Mouse (Mus musculus) urinary bladder, postnatal 36 days (tissue): ENCODE results near the gene Slc34a2.

Experiments
- DNase-seq, 2 experiments: peaks; one replicate each; pipeline ENCODE4 v3.0.0; 2022; ENCODE audit warnings: low spot score in 2 of 2, mixed read lengths in 1 of 2

The Slc34a2 gene

DNA sequence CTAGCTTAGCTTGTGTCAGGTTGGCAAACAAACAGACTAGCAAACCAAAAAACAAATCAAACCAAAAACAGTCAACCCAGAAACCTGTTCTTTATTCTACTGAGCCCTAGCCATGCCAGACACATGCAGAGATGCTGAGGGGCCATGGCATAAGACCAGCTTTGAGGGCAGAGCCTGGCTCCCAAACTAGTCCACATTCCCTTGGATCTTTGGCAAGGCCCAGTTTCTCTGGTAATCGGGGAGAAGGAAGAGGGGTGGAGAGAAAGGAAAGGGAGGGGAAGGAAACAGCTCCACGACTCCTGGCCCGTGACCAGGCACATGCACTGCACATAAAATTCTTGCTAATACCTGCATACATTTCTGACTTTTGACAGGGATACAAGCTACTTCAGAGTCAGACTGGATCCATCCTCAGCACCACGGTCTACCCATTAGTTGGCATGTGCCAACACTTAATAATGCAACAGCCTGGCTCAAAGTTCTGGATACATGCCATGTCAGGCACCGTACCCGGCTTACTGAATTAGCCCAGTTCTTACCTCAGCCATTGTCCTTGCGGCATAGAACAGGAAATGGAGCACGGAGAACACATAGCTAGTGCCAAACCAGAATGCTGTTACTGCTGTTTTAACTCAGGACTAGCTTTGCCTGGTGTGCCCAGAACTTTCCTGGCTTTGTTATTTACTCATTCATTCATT, 12.5 kb upstream of the Slc34a2 start:
- DNase-seq = peak in 1 of 2 experiments; percentile 33

DNA sequence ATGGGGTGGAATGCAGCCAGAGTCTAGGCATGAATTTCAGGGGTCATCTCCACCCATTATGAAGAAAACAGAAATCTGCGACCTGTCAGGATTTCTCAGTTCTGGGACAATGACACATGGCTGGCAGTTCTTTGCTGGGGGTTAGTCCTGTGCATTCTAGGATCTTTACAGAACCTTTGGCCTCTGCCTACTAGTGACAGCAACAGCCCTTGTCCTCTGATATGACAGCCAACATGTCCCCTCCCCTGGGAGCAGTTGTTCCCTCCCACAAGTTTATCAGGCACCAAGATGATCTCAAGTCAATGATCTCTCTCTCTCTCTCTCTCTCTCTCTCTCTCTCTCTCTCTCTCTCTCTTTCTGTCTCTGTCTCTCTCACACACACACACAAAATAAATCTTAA, 6.5 kb upstream of the Slc34a2 start:
- DNase-seq = no peak

DNA sequence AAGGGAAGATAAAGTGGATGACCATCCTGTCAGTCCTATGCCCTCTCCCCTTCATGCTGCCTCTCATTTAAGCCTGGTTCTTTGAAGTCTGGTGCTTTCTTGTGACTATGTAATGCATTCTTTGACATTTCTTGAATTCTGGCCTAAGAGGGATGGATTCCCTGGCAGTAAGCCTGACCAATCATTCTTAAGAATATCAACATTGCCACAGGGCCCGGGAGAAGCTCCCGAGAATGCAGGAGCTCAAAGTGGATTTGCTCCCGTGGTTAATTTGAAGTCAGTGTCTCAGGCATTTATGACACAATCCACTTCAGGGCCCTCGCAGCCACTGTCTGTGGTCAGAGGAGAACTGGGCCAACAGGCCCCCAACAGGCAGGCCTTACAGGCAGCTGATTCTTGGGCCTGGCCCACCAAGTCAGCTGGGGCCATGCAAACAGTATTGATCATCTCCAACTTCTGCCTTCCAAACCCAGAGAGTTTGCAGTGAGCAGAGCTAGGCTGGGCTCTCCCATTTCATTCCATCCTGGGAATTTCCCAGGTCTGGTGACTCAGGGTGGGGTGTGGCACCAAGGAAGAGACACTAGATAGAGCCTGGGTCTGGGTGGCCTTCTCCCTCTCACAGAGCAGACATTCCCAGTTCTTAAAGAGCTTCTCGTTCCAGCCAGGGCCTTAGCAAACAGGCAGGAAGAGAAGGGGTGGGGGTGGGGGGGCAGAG, 4.3 kb downstream of the Slc34a2 start:
- DNase-seq = peak in 1 of 2 experiments; percentile 4

DNA sequence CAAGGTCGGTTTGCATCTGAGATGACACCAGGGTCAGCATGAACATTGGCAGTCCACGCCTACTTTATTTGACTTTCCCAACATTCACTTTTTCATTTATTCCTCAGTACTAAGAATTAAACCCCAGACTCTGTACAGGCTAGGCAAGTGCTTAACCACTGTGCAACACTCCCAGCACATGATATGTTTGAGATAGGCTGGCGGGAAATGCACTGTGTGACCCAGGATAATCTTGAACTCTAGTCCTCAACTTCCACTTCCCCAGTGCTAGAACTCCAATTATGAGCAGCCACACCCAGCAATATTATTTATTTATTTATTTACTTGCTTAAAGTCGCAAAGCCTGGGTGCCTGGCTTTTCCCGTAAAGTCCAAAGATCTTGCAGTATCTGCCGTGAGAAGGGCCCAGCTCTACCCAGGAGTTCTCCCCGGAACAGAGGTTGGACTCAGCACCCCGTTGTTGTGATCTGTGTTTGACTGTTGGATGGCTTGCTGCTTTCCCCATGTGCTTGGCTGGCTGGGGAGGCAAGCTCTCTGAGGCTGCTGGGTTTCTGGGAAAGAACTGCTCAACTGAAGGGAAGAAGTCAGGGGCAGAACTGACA, 5.0 kb downstream of the Slc34a2 start:
- no peak for DNase-seq

DNA sequence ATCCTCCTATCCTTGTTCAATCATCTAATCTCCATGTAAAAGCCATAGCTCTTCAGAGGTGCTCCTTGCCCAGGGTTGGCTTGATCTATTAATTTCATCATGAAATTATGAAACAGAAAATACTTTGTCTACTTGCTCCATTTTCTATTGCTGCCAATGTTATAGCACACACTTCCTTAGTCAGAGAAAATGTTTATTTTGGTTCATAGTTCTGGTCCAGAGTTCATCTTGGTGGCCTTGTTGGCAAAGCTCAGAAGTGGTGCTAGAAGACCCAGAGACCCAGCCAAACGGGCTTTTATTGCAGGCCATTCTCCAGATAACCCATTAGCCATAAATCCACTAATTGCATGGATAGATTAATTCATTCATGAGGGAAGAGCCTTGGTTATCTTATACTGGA, 5.8 kb downstream of the Slc34a2 start:
- DNase-seq = peak in 1 of 2 experiments; percentile 7

DNA sequence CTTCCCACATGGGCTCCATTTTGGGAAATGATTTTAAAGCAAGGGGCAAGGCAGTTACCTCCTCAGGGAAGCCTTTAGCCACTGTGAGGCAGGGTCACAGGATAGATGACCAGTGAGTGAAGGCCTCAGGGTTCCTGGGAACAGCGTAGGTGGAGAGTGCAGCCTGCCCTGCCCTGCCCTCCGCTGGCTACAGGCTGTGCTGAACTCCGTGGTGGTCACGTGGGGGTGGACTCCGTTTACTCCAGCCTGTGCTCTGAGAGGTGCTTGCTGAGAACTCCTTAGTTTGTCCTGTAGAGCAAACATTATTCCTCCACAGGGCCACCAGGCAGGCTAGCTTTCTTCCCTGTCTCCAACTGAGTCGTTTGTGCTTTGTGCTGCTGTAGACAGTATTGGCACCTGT, 10.1 kb downstream of the Slc34a2 start:
- DNase-seq = no peak

DNA sequence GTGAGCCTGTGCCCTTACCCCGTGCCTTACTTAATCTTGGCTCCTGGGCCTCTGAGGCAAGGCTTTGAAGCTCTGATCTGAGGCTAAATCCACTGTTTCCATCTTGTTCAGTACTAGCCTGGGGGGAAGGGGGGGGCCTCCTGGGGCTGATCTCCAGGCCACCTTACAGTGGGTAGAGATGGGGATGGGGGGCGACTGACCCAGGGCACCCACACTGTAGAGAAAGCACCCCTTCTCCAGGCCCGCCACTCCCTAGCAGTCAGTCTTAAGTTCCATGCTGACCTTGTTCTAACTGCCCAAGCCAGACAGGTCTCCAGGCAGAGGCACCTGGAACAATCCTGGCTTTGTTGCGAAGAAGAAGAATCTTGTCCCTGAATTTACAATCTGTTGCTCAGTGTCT, 10.7 kb downstream of the Slc34a2 start:
- no peak for DNase-seq

DNA sequence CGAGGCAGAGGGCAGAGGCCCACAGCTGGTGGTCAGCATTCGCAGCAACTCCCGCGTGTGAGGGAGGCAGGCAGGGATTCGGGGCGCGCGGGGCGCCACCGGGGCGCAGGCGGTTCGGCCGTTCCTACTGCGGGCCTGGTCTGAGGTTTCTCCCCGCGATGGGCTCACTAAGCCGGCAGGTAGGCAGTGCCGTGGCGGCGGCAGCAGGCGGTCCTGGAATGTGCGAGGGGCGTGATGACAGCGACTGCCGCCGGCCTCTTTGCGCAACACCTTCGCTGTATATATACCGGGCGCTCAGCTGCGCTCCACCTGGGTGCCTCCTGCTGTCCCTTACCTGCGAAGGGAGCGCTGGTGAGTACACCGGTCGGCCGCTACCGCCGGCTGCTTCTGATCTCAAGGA, 11.2 kb downstream of the Slc34a2 start:
- peak in 1 of 2 experiments; percentile 4 for DNase-seq

DNA sequence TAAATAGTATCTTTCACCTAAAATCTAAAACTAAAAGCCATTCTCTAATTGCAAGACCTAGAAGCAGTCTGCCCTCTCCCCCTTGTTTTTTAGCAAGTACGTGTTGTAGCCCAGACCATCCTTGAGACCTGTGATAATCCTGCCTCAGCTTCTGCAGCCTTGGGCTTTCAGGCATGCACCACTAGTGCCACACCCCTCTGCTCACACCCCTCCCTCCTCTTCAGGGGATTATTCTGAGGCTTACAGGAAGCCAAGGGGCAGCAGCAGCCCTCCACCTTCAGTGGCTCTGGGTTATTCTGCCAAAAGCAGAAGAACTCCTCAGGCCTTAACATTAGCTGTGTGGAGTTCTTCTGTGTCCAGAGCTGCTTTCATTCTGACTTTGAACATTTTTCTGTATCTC, 13.1 kb downstream of the Slc34a2 start:
- no peak for DNase-seq

DNA sequence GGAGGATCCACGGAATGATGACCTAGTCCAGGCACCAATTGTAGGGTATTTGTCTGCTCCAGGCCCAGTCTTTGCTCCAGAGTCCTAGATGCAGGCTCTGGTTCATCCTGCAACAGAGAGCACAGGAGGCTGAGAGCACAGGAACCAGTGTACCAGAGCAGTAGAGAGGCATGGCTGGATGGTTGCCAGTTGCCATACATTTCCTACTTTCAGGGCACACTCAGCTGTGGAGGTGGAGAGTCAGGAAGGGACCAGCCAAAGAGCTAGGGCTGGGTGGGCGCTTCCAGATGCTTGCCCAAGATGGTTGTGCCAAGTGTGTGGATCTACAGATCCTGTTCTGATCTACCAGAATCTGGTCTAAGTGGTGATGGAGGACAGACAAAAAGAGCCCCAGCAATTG, 15.4 kb downstream of the Slc34a2 start:
- DNase-seq = no peak

DNA sequence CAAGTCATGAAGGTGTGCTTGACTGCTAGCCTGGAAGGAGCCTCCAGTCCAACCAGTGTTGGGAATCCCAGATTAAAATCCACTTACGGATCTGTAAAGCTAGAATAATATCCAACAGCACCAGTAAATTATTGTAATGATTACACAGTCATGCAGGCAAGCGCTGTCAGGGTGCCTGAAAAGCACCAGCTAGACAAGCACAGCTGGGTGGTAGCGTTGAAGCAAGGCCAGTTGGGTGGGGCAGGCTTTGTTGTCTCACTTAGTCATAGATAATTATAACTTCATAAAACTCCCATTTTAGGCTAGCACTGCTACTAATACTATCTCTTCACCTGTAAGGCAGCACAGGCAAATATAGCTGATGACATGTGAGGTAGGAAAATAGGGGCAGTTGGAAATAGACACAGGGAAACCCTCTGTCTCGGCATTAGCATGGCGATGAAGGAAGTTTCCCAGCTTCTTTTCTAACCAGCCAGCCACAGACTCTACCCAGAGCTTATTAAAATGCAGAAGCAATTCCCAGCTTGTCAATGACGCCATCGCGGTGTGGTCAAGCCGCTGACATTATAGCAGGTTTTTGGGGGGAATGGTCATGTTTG, 23.8 kb downstream of the Slc34a2 start:
- DNase-seq = no peak

DNA sequence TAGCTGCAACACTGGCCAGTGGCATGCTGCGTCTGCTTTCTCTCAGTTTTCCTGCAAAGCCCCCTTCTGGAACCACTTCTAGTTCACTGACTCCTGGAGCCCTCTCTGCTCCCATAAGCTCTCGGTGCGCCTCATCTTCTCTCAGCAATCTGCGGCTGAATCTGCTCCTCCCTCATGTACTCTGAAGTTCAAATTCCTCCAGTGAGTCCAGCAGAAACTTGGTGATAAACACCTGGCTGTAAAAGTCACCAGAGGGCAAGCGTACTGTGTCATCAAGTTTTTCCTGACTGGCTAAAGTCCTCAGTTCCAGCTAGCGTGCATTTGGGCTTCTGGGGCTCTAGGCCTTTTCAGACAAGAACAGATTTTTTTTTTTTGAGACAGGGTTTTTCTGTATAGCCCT, 36.7 kb downstream of the Slc34a2 start:
- no peak for DNase-seq

DNA sequence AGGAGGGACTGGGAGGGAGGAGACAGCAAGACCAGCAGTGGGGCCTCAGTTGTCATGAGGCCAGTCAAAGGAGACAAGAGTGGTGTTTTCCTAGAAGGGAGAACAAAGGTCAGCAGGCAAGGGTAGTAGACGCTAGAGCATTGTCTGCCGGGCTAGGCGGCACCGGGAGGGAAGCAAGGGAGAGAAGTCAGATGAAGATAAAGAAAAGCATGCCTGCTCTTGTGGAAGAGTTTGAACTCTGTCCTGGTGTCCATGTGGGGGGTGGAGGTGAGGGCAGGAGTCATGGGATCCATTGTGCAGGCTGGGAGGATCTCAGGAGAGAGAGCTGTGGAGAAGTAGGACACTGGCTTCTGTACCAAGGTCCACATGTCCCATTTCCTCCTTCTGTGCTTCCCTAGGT, 40.6 kb downstream of the Slc34a2 start:
- DNase-seq = no peak

DNA sequence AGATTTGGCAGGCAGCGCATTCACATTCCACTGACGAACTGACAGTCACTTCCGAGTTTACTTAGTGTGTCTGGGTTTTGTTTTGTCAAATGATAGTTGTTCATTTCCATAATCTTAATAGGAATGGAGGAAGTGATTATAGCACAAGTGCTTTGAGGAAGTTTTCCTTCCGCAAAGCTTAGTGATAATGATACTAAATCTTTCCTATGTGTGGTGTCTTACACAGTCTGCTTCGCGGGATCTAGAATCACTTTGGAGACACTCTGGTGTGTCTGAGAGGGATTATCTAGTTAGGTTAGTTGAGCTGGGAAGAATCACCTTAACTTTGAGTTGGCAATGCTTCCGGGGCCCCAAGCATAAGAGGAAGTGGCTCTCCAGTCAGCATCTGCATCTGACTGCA, 49.6 kb downstream of the Slc34a2 start:
- no peak for DNase-seq

DNA sequence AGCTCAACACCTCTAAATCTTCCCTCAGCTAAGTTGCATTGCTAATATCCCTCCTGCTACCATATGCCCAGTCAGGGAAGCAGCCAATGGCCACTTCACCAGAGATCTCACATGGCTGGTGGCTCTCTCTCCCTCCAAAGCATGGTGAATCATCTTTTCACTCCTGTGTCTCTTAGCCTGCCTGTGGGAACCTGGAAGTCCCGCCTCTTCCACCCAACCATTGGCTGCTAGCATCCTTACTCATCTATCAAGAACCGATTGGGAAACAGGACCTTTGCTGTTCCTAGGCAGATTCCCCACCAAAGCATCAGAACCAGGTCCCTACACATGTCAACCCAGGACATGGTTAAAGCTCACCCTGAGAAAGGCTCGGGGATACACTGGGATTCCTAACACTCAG, 53.5 kb downstream of the Slc34a2 start:
- DNase-seq = no peak

DNA sequence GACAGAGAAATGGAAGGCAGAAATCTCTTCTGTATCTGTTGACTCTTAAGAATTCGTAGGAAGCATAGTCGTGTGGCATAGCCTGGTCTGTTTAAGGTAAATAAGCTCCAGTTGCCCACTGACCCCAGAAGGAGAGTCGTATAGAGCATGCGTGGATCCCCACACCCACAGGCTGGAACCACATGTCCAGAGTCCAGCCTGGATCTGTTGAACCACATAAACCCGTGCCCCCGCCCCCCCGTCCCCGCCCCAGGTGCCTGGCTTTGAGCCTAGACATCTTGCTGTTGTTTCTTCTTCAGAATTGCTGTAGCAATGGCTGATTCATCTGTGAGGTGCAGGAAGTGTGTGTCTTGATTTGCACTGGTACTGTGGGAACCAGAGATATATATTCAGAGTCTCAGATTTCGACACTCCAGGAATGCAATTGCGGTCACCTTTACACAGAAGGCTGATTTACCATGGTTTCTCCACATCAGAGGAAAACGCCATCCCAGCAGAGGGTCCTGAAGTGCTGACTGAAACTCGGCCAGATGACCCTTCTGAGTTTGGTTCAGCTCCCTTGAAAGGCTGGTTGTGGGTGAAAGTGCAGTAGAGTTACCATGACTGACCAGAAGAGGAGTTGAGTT, 64.1 kb downstream of the Slc34a2 start:
- DNase-seq = no peak

DNA sequence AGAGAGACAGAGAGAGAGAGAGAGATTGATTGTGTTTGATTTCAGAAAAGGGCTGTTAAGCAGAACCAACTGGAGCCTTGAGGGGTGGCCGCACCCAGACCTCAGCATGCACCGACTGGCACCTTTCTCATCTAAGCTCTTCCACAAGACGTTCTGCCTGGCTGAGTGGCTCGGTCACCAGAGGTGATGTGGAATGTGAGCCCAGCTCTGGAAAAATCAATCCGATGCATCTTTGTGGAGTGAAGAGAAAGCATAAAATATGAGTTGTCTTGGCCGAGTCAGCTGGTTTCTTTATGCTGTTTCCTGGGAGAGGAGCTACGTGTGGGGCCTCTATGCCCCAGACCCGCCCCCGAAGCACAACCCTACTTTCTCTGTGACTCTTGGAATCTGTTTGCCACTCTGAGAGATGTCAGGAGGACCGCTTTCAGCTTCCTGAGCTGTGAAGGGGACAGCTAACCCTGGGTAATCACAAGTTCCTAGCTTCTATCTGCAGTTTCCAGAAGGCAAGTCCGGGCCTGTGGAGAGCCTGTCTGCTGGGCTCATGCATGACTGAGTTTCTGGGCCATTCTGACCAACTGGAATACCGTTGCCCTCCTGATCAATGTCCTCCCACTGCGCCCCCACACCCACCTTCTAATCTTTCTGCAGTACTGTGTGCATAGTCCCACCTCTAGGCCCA, 66.4 kb downstream of the Slc34a2 start:
- DNase-seq = peak; percentile 23 to 30

DNA sequence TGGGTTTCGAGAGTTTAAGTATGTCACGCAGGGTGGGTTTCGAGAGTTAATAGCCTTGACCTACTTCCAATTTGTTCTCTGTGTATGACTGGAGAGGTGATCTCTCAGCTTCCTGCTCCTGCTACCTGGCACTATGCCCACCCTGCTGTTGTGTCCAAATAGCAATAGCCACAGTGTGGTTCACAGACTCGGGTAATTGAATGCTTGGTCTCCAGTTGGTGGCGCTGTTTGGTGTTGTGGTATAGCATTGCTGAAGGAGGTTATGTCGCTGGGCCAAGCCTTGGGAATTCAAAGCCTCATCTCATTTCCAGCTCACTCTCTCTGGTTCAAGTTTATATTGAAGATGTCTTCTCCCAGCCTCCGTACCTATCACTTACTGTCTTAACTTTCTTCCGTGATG, 67.8 kb downstream of the Slc34a2 start:
- no peak for DNase-seq

DNA sequence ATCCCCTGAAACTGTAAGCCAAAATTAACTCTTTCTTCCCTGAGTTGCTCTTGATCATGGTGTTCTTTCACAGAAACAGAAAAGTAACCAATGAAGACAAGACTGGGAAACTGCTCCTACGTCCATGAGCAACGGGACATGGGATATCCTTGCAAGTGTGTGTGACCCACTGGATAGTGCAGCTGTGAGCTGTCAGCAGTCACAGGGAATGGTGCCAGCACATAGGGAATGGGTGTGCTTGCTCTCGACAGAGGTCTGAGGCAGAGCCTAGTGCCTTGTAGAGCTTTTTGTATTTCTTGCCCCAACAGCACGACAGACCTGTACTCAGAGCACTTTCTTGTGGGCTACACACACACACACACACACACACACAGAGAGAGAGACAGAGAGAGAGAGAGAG, 68.2 kb downstream of the Slc34a2 start:
- no peak for DNase-seq

DNA sequence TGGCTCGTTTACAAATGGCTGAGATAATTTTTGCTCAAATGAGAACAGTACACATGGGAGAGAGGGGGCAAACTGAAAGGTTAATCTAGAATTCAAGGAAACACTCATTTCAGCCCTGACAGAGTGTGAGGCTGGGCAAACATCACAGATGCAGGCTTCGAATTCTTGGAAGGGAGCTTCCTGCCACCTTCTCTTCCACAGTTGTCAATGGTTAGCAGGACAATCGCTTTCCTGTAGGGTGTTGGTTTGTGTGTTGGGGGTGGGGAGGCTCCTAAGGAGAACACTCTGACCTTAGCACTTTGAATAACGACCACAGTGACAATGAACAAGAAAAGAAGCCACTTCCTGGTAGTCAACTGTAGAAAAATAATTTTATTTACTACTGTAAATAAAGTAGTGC, 68.8 kb downstream of the Slc34a2 start:
- DNase-seq = no peak

DNA sequence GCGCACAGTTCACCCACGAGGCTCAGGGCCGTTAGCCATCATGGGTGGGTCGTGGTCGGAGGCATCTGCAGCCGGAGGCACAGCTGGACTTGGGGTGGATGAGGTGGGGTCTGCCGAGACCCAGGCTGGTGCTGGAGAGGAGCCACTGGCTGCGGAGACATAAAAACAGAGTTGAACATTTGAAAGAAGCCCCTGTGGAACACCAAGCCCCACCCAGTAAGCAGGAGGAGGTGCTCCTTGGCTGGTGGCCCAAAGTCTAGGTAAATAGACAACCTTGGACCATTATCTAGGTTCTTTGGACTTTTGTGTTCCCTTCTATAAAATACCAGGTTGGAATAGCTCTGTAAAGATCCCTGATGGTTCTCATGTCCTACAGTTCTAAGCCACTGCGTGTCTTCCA, 70.1 kb downstream of the Slc34a2 start:
- DNase-seq = no peak

DNA sequence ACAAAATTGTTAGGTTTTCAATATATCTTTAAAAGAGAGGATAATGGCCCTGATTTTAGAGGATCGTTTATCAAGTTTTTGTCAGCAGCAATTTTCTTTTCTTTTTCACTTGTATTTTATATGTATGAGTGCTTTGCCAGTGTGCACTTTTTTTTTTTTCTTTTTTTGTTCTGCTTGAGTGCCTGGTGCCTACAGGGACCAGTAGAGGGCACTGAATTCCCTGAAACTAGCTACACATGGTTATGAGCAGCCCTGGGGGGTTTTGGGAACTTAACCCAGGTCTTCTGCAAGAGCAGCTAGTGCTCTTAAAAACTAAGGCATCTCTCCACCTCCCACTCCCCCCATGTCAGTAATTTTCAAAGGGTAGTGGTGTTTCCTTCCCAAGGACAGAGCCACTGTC, 70.8 kb downstream of the Slc34a2 start:
- no peak for DNase-seq
